Mouse (Mus musculus): Measurements from ENCODE around the gene Hist1h1a.
"Not testable (repeated sequence)": the region's sequence is repeated elsewhere in the genome, so short reads cannot be mapped to it uniquely, and the experiment has no call there.

Gene Hist1h1a

GRCm38 (mm10) chr13:23760972-23761864 lies 2.2 kb upstream of the Hist1h1a start, which contains the start of gene Hist1h4a:
Gene Hist1h4a (minus strand): TSS chr13:23761230.
- no peaks in the 10 kb centered on the region for H3K27me3 ChIP-seq (ENCODE audit: control insufficient read depth, insufficient read depth, low read length, poor library complexity, severe bottlenecking)
- H3K36me3 ChIP-seq (ENCODE audit: control insufficient read depth, insufficient read depth, low read length, poor library complexity, severe bottlenecking), result no peaks in the 10 kb centered on the region
- DNase-seq (ENCODE audit: low read depth, low spot score), result peak; percentile 99

DNA sequence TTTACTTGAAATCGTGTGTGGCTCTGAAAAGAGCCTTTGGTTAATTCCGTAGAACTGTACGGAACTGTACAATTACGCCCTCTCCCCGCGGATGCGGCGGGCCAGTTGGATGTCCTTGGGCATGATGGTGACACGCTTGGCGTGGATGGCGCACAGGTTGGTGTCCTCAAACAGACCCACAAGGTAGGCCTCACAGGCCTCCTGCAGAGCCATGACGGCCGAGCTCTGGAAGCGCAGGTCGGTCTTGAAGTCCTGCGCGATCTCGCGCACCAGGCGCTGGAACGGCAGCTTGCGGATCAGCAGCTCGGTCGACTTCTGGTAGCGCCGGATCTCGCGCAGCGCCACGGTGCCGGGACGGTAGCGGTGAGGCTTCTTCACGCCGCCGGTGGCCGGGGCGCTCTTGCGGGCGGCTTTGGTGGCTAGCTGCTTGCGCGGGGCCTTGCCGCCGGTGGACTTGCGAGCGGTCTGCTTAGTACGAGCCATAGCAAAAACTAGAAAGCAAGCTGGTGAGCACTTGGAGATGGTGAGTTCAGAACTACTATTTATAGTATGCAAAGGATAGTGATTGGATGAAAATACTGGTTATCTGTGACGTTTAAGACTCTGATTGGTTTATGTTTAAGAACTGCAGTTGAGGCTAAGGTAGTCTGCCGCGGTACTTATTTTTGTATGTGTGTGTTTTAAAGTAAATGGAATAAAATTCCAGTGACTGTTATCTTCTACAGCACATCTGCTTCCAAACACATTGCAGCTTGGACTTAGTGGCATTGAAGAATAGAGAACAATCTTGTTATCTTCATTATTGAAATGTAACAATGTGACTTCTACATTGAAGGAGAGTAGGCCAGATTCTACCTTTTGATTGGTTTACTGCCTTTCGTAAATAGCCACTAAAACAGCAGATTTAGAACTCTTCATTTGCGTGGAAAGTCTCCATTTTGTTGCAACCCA lies 1.3 kb upstream of the Hist1h1a start, which contains the start of gene Hist1h3a:
Hist1h3a (minus strand) TSS at position 516 of the 951 bp plus-strand sequence.
- DNase-seq (ENCODE audit: low read depth, low spot score), result peak; percentile 93
- not testable (repeated sequence) for H3K36me3 ChIP-seq (ENCODE audit: control insufficient read depth, insufficient read depth, low read length, poor library complexity, severe bottlenecking)

DNA sequence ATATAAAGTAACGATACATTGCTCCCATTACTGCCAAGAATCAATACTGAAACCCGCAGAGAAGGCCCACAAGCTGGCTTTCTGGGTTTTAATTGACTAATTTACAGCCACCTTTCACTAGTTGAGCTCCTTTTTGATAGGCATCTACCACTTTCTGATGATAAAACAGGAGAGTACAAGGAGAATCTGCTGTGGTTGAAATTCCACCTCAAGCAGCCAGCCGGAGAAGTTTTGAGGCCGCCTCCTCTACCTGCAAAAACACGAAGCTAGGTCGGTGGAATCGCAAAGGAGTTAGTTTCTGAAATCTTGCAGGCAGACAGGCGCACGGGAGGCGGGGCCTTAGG lies 252 bp upstream of the Hist1h1a start:
- Histone ChIP-seq H3K27me3 (ENCODE audit: control insufficient read depth, insufficient read depth, low read length, poor library complexity, severe bottlenecking) (no peaks in the 10 kb centered on the region), H3K36me3 (ENCODE audit: control insufficient read depth, insufficient read depth, low read length, poor library complexity, severe bottlenecking) (no peaks in the 10 kb centered on the region)
- DNase-seq (ENCODE audit: low read depth, low spot score), result no peak

More for the DNA sequence above, 1.3 kb upstream of the Hist1h1a start, which contains the start of gene Hist1h3a:
- H3K27me3 ChIP-seq (ENCODE audit: control insufficient read depth, insufficient read depth, low read length, poor library complexity, severe bottlenecking), result not testable (repeated sequence)

- DNase-seq (ENCODE audit: low read depth, low spot score), result no peak
- no peaks in the 10 kb centered on the region for H3K36me3 ChIP-seq (ENCODE audit: control insufficient read depth, insufficient read depth, low read length, poor library complexity, severe bottlenecking)
- H3K27me3 ChIP-seq (ENCODE audit: control insufficient read depth, insufficient read depth, low read length, poor library complexity, severe bottlenecking), result no peaks in the 10 kb centered on the region
Observed at GRCm38 (mm10) chr13:23764324-23765171, 1.1 kb downstream of the Hist1h1a start.

GRCm38 (mm10) chr13:23765172-23765513 lies 1.7 kb downstream of the Hist1h1a start:
- Histone ChIP-seq H3K36me3 (ENCODE audit: control insufficient read depth, insufficient read depth, low read length, poor library complexity, severe bottlenecking) (no peaks in the 10 kb centered on the region), H3K27me3 (ENCODE audit: control insufficient read depth, insufficient read depth, low read length, poor library complexity, severe bottlenecking) (no peaks in the 10 kb centered on the region)
- DNase-seq (ENCODE audit: low read depth, low spot score), result no peak

DNA sequence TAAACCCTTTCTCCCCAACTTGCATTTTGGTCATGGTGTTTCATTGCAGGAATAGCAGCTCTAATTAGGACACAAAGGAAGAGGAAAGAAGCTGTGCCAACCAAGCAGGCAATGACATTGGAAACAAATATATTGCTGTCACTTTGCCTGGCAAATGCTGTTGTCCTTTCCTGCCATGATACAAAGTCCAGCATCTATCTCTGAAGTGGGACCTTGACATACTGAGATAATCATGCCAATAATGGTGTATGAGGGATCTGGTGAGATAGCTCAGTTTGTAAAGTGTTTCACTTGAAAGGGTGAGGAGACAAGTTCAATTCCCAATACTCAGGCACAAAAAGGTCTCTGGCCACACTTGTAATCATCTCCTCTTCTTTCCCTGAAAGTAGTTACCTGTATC lies 3.3 kb downstream of the Hist1h1a start:
- DNase-seq (ENCODE audit: low read depth, low spot score), result no peak
- Histone ChIP-seq H3K36me3 (ENCODE audit: control insufficient read depth, insufficient read depth, low read length, poor library complexity, severe bottlenecking) (no peaks in the 10 kb centered on the region), H3K27me3 (ENCODE audit: control insufficient read depth, insufficient read depth, low read length, poor library complexity, severe bottlenecking) (no peaks in the 10 kb centered on the region)

- peak; percentile 30 for DNase-seq (ENCODE audit: low read depth, low spot score)
- Histone ChIP-seq H3K27me3 (ENCODE audit: control insufficient read depth, insufficient read depth, low read length, poor library complexity, severe bottlenecking) (no peaks in the 10 kb centered on the region), H3K36me3 (ENCODE audit: control insufficient read depth, insufficient read depth, low read length, poor library complexity, severe bottlenecking) (no peaks in the 10 kb centered on the region)
Observed at GRCm38 (mm10) chr13:23768834-23769397, 5.5 kb downstream of the Hist1h1a start.

DNA sequence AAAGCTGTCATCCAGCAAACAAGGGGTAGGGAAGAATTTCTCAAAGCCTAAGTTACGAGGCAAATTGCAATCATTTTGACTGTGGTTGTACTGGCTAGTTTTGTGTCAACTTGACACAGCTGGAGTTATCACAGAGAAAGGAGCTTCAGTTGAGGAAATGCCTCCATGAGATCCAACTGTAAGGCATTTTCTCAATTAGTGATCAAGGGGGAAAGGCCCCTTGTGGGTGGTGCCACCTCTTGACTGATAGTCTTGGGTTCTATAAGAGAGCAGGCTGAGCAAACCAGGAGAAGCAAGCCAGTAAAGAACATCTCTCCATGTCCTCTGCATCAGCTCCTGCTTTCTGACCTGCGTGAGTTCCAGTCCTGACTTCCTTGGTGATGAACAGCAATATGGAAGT lies 6.1 kb downstream of the Hist1h1a start, which contains the start of gene Trim38:
Trim38 (plus strand) TSS at position 301 of the 400 bp plus-strand sequence.
- not testable (repeated sequence) for H3K27me3 ChIP-seq (ENCODE audit: control insufficient read depth, insufficient read depth, low read length, poor library complexity, severe bottlenecking); DNase-seq (ENCODE audit: low read depth, low spot score)

GRCm38 (mm10) chr13:23772561-23773313 lies 9.3 kb downstream of the Hist1h1a start:
- no peak for DNase-seq (ENCODE audit: low read depth, low spot score)
- H3K27me3 ChIP-seq (ENCODE audit: control insufficient read depth, insufficient read depth, low read length, poor library complexity, severe bottlenecking), result no peaks in the 10 kb centered on the region
- H3K36me3 ChIP-seq (ENCODE audit: control insufficient read depth, insufficient read depth, low read length, poor library complexity, severe bottlenecking), result no peaks in the 10 kb centered on the region

More for the DNA sequence above, 6.1 kb downstream of the Hist1h1a start, which contains the start of gene Trim38:
- not testable (repeated sequence) for H3K36me3 ChIP-seq (ENCODE audit: control insufficient read depth, insufficient read depth, low read length, poor library complexity, severe bottlenecking)

- Histone ChIP-seq H3K36me3 (ENCODE audit: control insufficient read depth, insufficient read depth, low read length, poor library complexity, severe bottlenecking) (no peaks in the 10 kb centered on the region), H3K27me3 (ENCODE audit: control insufficient read depth, insufficient read depth, low read length, poor library complexity, severe bottlenecking) (no peaks in the 10 kb centered on the region)
- DNase-seq (ENCODE audit: low read depth, low spot score), result no peak
Observed at GRCm38 (mm10) chr13:23778339-23778738, 14.9 kb downstream of the Hist1h1a start.

GRCm38 (mm10) chr13:23779025-23779424 lies 15.6 kb downstream of the Hist1h1a start:
- no peak for DNase-seq (ENCODE audit: low read depth, low spot score)
- Histone ChIP-seq H3K36me3 (ENCODE audit: control insufficient read depth, insufficient read depth, low read length, poor library complexity, severe bottlenecking) (no peaks in the 10 kb centered on the region), H3K27me3 (ENCODE audit: control insufficient read depth, insufficient read depth, low read length, poor library complexity, severe bottlenecking) (no peaks in the 10 kb centered on the region)

- no peaks in the 10 kb centered on the region for H3K36me3 ChIP-seq (ENCODE audit: control insufficient read depth, insufficient read depth, low read length, poor library complexity, severe bottlenecking)
- DNase-seq (ENCODE audit: low read depth, low spot score), result peak; percentile 84
- no peaks in the 10 kb centered on the region for H3K27me3 ChIP-seq (ENCODE audit: control insufficient read depth, insufficient read depth, low read length, poor library complexity, severe bottlenecking)
Observed at GRCm38 (mm10) chr13:23792520-23792919, 29.1 kb downstream of the Hist1h1a start.

DNA sequence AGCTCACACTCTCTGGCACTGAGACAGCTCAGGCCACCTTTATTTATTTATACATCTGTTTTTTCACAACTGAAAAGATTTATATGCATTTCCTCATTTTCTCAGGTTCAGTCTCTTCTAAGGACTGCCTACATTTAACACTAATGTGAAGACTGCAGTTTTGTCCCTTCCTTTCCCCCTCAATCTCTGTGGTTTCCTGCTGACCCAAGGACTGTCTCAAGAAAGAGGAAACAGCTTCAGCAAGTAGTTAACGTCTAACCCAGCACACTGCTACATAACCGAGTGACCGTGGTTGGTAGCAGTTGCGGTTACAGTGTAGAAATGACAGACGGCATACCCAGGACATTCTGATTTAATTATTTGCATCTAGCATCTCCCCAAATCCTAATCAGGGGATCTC lies 35.9 kb downstream of the Hist1h1a start:
- peak; percentile 62 for DNase-seq (ENCODE audit: low read depth, low spot score)
- H3K27me3 ChIP-seq (ENCODE audit: control insufficient read depth, insufficient read depth, low read length, poor library complexity, severe bottlenecking), result no peaks in the 10 kb centered on the region
- H3K36me3 ChIP-seq (ENCODE audit: control insufficient read depth, insufficient read depth, low read length, poor library complexity, severe bottlenecking), result no peaks in the 10 kb centered on the region
